Mouse (Mus musculus) heart, embryonic 13.5 days (tissue): ENCODE data around the gene Ppfia3. TPM values are rescaled to one million over a fixed set of nuclear protein-coding genes. Genes with fewer than 3 reads are reported as not detected.

Source experiments
- ATAC-seq: fragments of 200-750 bp; cut with Nextera tagmentation; 2 replicates; pipeline ENCODE4 v1.8.0; 2017; ENCODE audit warnings: moderate TSS enrichment; ENCODE audit not compliant: insufficient number of reproducible peaks, low FRiP score, low TSS enrichment; ENCODE audit errors: extremely low read depth
- H3K27ac ChIP-seq: fragments of 300-500 bp; sonication (generic); replicated peaks from 2 replicates; pipeline ENCODE4 v1.5.1; 2015; ENCODE audit warnings: moderate library complexity, mild to moderate bottlenecking, inconsistent platforms
- H3K27me3 ChIP-seq: fragments of 300-500 bp; sonication (generic); replicated peaks from 2 replicates; pipeline ENCODE4 v1.6.1; 2015; ENCODE audit warnings: mild to moderate bottlenecking, inconsistent platforms
- H3K36me3 ChIP-seq: fragments of 300-500 bp; sonication (generic); 2 replicates; pipeline ENCODE4 v1.6.1; 2015; ENCODE audit warnings: mild to moderate bottlenecking, inconsistent platforms
- H3K4me1 ChIP-seq: fragments of 300-500 bp; sonication (generic); 2 replicates; pipeline ENCODE4 v1.6.1; 2015; ENCODE audit warnings: inconsistent platforms
- H3K4me2 ChIP-seq: fragments of 300-500 bp; sonication (generic); 2 replicates; pipeline ENCODE4 v1.6.1; 2015; ENCODE audit warnings: inconsistent platforms, mild to moderate bottlenecking, moderate library complexity
- H3K4me3 ChIP-seq: fragments of 300-500 bp; sonication (generic); 2 replicates; pipeline ENCODE4 v1.5.1; 2015; ENCODE audit warnings: moderate library complexity, mild to moderate bottlenecking, inconsistent platforms
- H3K9ac ChIP-seq: fragments of 300-500 bp; sonication (generic); 2 replicates; pipeline ENCODE4 v1.6.1; 2015; ENCODE audit warnings: inconsistent platforms, mild to moderate bottlenecking, moderate library complexity
- H3K9me3 ChIP-seq: fragments of 300-500 bp; sonication (generic); 2 replicates; pipeline ENCODE4 v1.6.1; 2016; ENCODE audit warnings: inconsistent platforms
- WGBS: fragments of 180-500 bp; shearing (Covaris S2); methylation state at CpG from one replicate; pipeline ENCODE4 v1.1.7; 2015; ENCODE audit warnings: mixed read lengths; 5-methylcytosine and 5-hydroxymethylcytosine counted together
- polyA plus RNA-seq: library from polyadenylated mRNA; unstranded; fragments of >200 nt; fragmentation: Nextera tagmentation; extraction: Ambion mirVana; gene quantifications from 2 replicates; pipeline ENCODE4 v1.2.1, GENCODE M21; 2015

Gene Ppfia3
- polyA plus RNA-seq = 2.3 and 2.9 TPM in 2 replicates

DNA sequence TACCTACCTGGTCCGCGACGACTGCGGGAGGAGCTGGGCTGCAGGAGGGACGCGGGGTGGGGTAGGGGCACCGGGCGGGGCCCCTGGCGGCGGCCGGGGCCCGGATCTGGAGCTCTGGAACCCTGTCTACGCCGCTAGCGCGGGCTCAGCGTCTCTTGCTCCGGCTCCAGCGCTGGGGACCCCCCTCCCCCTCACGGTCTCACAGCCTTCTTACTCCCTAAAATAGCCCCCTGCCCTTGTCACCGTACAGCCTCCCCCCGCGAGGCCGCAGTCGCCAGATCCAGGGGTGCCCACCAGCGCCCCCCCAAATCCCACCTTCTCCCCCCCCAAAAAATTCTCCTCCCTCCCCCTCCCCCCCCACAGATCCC is at the start of gene Ppfia3:
TSS of gene Ppfia3 (minus strand) at position 368 of the 368 bp plus-strand sequence.
- peak within 1 kb of the TSS; percentile 79 for H3K9ac ChIP-seq
- no peak for ATAC-seq
- H3K27ac ChIP-seq = peak within 1 kb of the TSS; percentile 16; the same call in 1 of the 2 replicates
- peak within 1 kb of the TSS; percentile 94 for H3K4me2 ChIP-seq
- H3K4me3 ChIP-seq = peak within 1 kb of the TSS; percentile 60
- WGBS = 2% methylated on average over 24 of the region's 26 CpGs
- H3K27me3 ChIP-seq = peaks cover 71% of the 10 kb centered on the region
- H3K36me3 ChIP-seq = no peaks in the 10 kb centered on the region
- peaks cover 52% of the 10 kb centered on the region for H3K4me1 ChIP-seq
- H3K9me3 ChIP-seq = no peaks in the 10 kb centered on the region

DNA sequence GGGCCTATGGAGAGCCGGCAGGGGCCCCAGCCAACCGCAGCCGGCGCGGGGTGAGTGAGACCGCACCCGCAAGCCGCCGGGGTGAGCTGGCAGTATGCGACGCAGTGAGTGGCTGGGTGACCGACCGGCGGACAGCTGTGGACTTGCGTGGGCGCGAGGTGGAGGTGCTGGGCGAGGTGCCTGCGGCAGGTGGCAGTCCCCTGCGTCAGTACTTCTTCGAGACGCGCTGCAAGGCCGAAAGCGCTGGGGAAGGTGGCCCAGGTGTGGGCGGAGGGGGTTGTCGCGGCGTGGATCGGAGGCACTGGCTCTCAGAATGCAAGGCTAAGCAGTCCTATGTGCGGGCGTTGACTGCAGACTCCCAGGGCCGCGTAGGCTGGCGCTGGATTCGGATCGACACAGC is 48.8 kb upstream of the Ppfia3 start:
- Histone ChIP-seq H3K9me3 (no peaks in the 10 kb centered on the region), H3K4me3 (peak overlapping the region; percentile 30), H3K4me2 (peak overlapping the region; percentile 50), H3K36me3 (peaks cover 1% of the 10 kb centered on the region), H3K27ac (no peak overlapping the region), H3K9ac (0 out of 2 replicates have a peak overlapping the region, but pooled peaks have one; percentile 42), H3K27me3 (peaks cover 98% of the 10 kb centered on the region), H3K4me1 (peaks cover 44% of the 10 kb centered on the region)
- ATAC-seq = no peak
- 17% methylated on average over 37 of the region's 37 CpGs for WGBS

DNA sequence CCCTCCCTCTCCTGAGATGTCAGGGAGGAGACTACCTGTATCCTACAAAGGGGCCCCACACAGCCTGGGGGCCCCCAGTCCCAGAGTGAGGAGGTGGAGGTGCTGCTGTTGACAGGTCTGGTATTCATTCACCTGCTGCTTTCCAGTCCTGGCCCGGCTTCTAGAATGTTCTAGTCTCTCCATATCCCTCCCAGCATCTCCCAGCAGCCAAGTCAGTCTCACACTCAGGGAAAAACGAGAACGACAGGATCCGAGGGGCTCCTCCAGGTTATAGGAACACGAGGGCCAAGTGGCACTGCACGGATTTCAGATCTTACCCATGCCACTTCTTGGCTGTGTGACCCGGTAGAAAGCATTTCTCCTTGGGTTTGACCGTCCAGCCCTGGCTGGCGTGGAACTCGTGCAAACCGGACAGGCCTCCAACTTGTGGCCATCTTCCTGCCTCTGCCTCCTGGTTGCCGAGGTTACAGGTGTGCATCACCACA is 48.0 kb upstream of the Ppfia3 start:
- Histone ChIP-seq H3K4me2 (peak overlapping the region; percentile 91), H3K4me3 (no peak overlapping the region)
- WGBS = 30% methylated on average over 12 of the region's 12 CpGs

DNA sequence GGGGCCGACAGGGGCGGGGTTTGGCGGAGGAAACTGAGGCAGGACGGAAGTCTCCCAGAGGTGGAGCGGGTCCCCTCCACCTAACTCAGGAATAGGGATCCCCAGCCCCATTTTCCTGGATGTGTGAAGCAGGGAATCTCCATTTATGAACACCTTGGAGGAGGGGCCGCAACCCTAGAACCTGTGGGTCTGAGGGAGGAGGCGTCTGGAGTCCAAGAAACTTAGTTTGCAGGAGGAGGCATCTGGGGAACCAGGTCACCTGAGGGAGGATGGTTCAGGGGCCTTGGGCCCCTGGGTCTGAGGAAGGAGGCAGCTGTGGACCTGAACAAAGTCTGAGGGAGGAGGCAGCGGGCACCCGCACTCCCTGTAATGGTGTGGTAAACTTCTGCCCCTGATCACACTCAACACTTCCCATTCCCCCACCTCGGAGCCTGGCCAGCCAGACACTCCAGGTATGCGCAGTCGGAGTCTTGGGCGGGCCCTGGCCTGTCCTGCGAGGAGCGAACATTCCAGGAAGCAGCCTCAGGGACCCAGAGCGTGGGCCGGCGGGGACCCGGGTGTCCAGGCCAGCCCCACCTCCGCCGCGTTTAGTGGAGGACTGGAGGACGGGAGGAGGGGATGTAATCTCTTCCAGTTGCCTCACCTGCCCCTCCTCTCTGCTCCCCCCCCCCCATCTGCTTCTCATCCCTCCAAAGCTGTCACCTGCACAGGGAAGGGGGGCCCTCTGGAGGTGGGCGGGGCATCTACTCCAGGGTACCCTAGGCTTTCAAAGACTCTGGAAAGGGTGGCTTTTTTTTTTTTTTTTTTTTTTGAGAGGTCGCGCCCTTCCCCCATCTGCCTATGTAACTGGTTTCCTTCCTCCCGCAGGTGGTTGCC is 47.3 kb upstream of the Ppfia3 start:
- Histone ChIP-seq H3K27me3 (peaks cover 98% of the 10 kb centered on the region), H3K4me1 (peaks cover 44% of the 10 kb centered on the region), H3K9me3 (no peaks in the 10 kb centered on the region), H3K9ac (peak overlapping the region; percentile 77), H3K27ac (peak overlapping the region; percentile 71), H3K36me3 (no peaks in the 10 kb centered on the region), H3K4me2 (peak overlapping the region; percentile 91), H3K4me3 (peak overlapping the region; percentile 61)
- WGBS = 2% methylated on average over 27 of the region's 27 CpGs
- peak; percentile 31; the same call in 1 of the 2 replicates for ATAC-seq

More for the DNA sequence above, 48.0 kb upstream of the Ppfia3 start:
- Histone ChIP-seq H3K27me3 (peaks cover 98% of the 10 kb centered on the region), H3K36me3 (no peaks in the 10 kb centered on the region), H3K9me3 (no peaks in the 10 kb centered on the region), H3K4me1 (peaks cover 44% of the 10 kb centered on the region), H3K9ac (no peak overlapping the region), H3K27ac (no peak overlapping the region)
- no peak for ATAC-seq

DNA sequence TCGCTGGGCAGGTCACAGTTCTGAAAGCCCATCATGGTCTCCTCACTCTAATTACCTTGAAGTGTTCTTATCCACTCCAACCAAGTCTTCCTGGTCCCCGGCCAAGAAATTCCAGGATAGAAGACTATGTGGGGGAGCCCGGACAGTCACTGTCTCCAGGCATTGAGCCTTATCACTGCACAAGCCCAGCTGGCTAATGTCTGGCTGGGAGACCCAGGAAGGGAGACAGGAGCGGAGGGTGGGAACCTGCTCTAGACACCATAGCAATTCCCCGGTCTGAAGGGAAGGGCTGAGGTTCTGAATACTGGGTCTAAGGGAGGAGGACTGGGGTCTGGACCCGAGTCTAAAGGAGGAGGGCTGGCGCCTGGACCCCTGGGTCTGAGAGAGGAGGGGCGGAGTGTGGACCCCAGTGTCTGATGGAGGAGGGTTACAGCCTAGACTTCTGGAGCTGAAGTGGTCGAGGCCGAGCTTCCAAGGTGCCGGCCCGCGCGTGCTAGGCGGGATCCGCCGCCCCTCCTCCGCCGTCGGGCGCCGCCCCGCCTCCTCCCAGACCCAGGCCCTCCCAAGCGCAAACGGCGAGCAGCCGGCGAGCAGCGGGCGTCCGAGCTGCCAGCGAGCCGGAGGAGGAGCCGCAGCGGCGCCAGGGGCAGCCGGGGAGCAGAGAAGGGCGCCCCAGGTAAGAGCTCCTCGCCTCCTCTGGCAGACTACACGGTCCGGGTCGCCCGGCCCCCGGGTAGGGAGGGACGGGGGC is 46.5 kb upstream of the Ppfia3 start, which contains the start of gene Ntf5:
TSS of gene Ntf5 (plus strand) at position 583 of the 751 bp plus-strand sequence.
- H3K27me3 ChIP-seq = peaks cover 98% of the 10 kb centered on the region
- under 1% methylated on average over 37 of the region's 45 CpGs for WGBS
- peak; percentile 29; the same call in 1 of the 2 replicates for ATAC-seq
- H3K4me2 ChIP-seq = peak within 1 kb of the TSS; percentile 91
- peak within 1 kb of the TSS; percentile 71 for H3K27ac ChIP-seq
- H3K36me3 ChIP-seq = no peaks in the 10 kb centered on the region
- H3K4me3 ChIP-seq = peak within 1 kb of the TSS; percentile 61
- peaks cover 43% of the 10 kb centered on the region for H3K4me1 ChIP-seq
- H3K9me3 ChIP-seq = no peaks in the 10 kb centered on the region
- peak within 1 kb of the TSS; percentile 77 for H3K9ac ChIP-seq

DNA sequence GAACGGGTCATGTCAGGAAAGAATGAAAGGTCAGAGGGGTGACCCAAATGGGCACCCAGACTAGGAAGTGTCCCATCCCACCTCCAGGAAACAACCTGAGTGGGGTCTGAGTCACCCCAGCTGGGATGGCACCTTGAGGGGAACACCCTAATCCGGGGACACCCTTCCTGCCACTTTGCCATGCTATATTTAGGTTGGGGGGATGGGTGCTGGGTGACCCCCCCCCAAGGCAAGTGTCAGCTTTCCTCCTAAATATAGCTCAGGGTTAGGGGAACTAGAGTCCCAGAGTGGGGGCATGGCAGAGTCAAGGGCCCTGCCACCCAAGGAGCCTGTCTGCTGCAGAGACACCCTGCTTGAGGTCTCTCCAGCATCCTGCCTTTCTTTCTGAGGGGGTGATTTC is 45.6 kb upstream of the Ppfia3 start:
- no peak overlapping the region for H3K9ac ChIP-seq
- H3K4me3 ChIP-seq = no peak overlapping the region
- 56% methylated on average over 2 of the region's 2 CpGs for WGBS
- peaks cover 98% of the 10 kb centered on the region for H3K27me3 ChIP-seq
- ATAC-seq = no peak
- H3K27ac ChIP-seq = no peak overlapping the region
- H3K4me1 ChIP-seq = peaks cover 37% of the 10 kb centered on the region
- no peak overlapping the region for H3K4me2 ChIP-seq
- H3K36me3 ChIP-seq = no peaks in the 10 kb centered on the region
- no peaks in the 10 kb centered on the region for H3K9me3 ChIP-seq

DNA sequence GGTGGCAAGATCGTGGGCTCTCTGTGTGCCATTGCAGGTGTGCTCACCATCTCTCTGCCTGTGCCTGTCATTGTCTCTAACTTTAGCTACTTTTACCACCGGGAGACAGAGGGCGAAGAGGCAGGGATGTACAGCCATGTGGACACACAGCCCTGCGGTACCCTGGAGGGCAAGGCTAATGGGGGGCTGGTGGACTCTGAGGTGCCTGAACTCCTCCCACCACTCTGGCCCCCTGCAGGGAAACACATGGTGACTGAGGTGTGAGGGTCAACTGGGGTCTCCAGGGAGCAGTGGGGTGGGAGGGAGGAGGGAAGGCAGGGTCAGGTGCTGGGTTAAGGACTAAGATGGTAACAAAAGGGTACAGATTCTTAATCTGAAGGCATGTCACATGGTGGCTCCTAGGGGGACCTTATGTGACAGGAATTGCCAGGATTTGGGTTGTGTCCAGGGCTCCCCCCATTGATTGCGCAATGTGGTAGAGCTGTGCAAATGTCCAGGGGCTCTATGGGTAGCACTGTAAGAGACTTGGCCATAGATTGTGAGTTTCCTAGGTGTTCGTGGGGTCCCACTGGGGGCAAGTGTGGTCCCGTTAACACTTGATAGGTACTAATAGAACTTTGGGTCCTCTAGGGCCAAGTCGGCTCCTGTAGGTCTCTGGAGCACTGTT is 42.8 kb upstream of the Ppfia3 start:
- WGBS = 76% methylated on average over 8 of the region's 8 CpGs
- peaks cover 41% of the 10 kb centered on the region for H3K4me1 ChIP-seq

DNA sequence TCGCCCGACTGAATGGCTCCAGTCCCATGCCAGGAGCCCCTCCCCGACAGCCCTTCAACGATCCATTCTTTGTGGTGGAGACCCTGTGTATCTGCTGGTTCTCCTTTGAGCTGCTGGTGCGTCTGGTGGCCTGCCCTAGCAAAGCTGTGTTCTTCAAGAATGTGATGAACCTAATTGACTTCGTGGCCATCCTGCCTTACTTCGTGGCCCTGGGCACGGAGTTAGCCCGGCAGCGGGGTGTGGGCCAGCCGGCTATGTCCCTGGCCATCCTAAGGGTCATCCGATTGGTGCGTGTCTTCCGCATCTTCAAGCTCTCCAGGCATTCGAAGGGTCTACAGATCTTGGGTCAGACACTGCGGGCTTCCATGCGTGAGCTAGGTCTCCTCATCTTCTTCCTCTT is 42.1 kb upstream of the Ppfia3 start:
- Histone ChIP-seq H3K27me3 (peaks cover 87% of the 10 kb centered on the region), H3K27ac (no peak overlapping the region), H3K9ac (no peak overlapping the region), H3K4me3 (no peak overlapping the region), H3K4me1 (peaks cover 35% of the 10 kb centered on the region), H3K4me2 (no peak overlapping the region), H3K36me3 (no peaks in the 10 kb centered on the region), H3K9me3 (no peaks in the 10 kb centered on the region)
- 85% methylated on average over 17 of the region's 17 CpGs for WGBS
- ATAC-seq = no peak

More for the DNA sequence above, 42.8 kb upstream of the Ppfia3 start:
- Histone ChIP-seq H3K9me3 (no peaks in the 10 kb centered on the region), H3K27me3 (peaks cover 94% of the 10 kb centered on the region), H3K9ac (no peak overlapping the region), H3K4me2 (no peak overlapping the region), H3K4me3 (no peak overlapping the region), H3K36me3 (no peaks in the 10 kb centered on the region), H3K27ac (no peak overlapping the region)
- ATAC-seq = no peak

DNA sequence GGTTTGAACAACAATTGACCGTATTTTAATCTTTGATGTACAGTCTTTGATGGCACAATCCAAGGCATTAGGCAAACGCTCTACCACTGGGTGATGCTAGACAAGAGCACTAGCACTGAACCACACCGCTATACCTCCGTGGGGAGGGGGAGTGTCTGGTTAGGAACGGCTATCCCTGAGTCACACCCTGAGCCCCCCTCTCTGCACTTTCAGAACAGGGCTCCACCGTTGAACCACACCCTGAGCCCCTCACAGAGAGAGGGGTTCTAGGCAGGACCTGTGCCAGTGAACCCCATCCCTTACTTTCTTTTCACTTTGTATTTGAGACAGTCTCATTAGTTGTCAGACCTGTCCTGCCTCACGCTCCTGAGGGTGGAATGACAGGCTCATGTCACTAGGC is 41.5 kb upstream of the Ppfia3 start:
- 67% methylated on average over 7 of the region's 7 CpGs for WGBS

DNA sequence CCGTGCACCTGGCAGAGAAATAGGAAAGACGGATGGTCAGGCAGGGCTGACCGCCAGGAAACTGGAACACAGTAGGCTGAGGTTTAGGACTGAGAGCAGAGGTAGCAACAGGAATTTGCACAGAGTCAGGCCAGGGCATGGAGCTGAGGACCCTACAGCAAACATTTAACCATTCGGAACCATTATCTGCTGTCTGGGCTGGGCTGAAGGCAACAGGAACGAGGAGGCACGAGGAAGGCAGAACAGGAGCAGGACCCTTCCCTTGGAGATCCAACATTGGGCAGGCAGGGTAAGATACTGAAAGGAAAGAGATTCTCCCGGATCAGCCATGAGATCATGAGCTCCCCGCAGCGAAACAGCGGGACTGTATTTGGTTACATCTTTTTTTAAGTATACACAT is 41.0 kb upstream of the Ppfia3 start:
- Histone ChIP-seq H3K27ac (no peak overlapping the region), H3K36me3 (no peaks in the 10 kb centered on the region), H3K4me3 (no peak overlapping the region), H3K9ac (no peak overlapping the region), H3K9me3 (no peaks in the 10 kb centered on the region), H3K4me2 (no peak overlapping the region), H3K27me3 (peaks cover 76% of the 10 kb centered on the region), H3K4me1 (peaks cover 24% of the 10 kb centered on the region)
- WGBS = 75% methylated on average over 10 of the region's 10 CpGs
- ATAC-seq = no peak

More for the DNA sequence above, 41.5 kb upstream of the Ppfia3 start:
- Histone ChIP-seq H3K4me1 (peaks cover 29% of the 10 kb centered on the region), H3K36me3 (no peaks in the 10 kb centered on the region), H3K27ac (no peak overlapping the region), H3K4me2 (no peak overlapping the region), H3K27me3 (peaks cover 81% of the 10 kb centered on the region), H3K9ac (no peak overlapping the region), H3K9me3 (no peaks in the 10 kb centered on the region), H3K4me3 (no peak overlapping the region)
- ATAC-seq = no peak
